Mouse (Mus musculus) embryonic stem cell, embryonic (primary cell): ENCODE data around the gene Evx2.

ENCODE experiments used
- CTCF ChIA-PET, 4 experiments: fragments of 300-600 bp in 2 of 4; fragments of 350-600 bp in 2 of 4; sonication (Branson Sonifier 250); formaldehyde crosslinking; loops; one replicate each; lab custom pipeline; 2022; ENCODE audit warnings: inconsistent platforms in 2 of 4; lab: Charles Lee
- POLR2A ChIA-PET, 4 experiments: fragments of 300-600 bp in 2 of 4; fragments of 350-600 bp in 2 of 4; sonication (Branson Sonifier 250); formaldehyde crosslinking; loops; one replicate each; lab custom pipeline; 2022; ENCODE audit warnings: antibody characterized with exemption in 4 of 4, inconsistent platforms in 1 of 4; lab: Charles Lee

Gene Evx2

GRCm38 (mm10) chr2:74666411-74666810, 7.1 kb upstream of the Evx2 start:
- POLR2A ChIA-PET, result interaction anchor here in 1 of 4 experiments (1.5 to 2.0 kb wide), 3 partner anchors 8 to 11 kb away, joined by 3 to 4 read pairs (median 4); partner anchors contain the start of gene Evx2

GRCm38 (mm10) chr2:74663291-74663925, 4.1 kb upstream of the Evx2 start:
- ChIA-PET POLR2A (interaction anchor here in 1 of 4 experiments (0.5 kb wide), 1 partner anchor 13 kb away, joined by 3 read pairs; no protein-coding TSS in a partner anchor), CTCF (interaction anchor here in 3 of 4 experiments (0.6 to 3.6 kb wide), 6 partner anchors 9 to 1296 kb away, joined by 3 to 17 read pairs (median 4); no protein-coding TSS in a partner anchor)

More at GRCm38 (mm10) chr2:74666411-74666810, 7.1 kb upstream of the Evx2 start:
- CTCF ChIA-PET, result interaction anchor here in 3 of 4 experiments (0.7 to 1.7 kb wide), 4 partner anchors 8 to 701 kb away, joined by 3 to 7 read pairs (median 4); no protein-coding TSS in a partner anchor

GRCm38 (mm10) chr2:74661685-74662084, 2.3 kb upstream of the Evx2 start:
- POLR2A ChIA-PET, result interaction anchor here in 1 of 4 experiments (1.3 to 1.5 kb wide), 2 partner anchors 11 to 28 kb away, joined by 3 read pairs; no protein-coding TSS in a partner anchor

GRCm38 (mm10) chr2:74660421-74661375, 1.3 kb upstream of the Evx2 start:
- POLR2A ChIA-PET, result interaction anchor here in 1 of 4 experiments (1.0 to 1.5 kb wide), 3 partner anchors 10 to 29 kb away, joined by 3 read pairs; no protein-coding TSS in a partner anchor
- CTCF ChIA-PET, result interaction anchor here (0.5 to 3.6 kb wide), 22 partner anchors 12 to 1088 kb away, joined by 3 to 17 read pairs (median 5); no protein-coding TSS in a partner anchor

More at GRCm38 (mm10) chr2:74661685-74662084, 2.3 kb upstream of the Evx2 start:
- CTCF ChIA-PET, result interaction anchor here (0.5 to 3.6 kb wide), 27 partner anchors 9 to 1101 kb away, joined by 3 to 17 read pairs (median 4); no protein-coding TSS in a partner anchor

GRCm38 (mm10) chr2:74658667-74659371, 538 bp downstream of the Evx2 start:
- POLR2A ChIA-PET, result interaction anchor here in 3 of 4 experiments (0.7 to 1.7 kb wide), 6 partner anchors 9 to 23 kb away, joined by 3 to 5 read pairs (median 4); partner anchors contain the start of gene Hoxd13 (in 1 of the 3)
- CTCF ChIA-PET, result interaction anchor here (0.5 to 1.5 kb wide), 11 partner anchors 8 to 1098 kb away, joined by 3 to 7 read pairs (median 3); partner anchors contain the start of genes Hoxd3 (in 1 of the 4) and Hoxd4 (in 1 of the 4)

- ChIA-PET CTCF (interaction anchor here (0.6 to 1.5 kb wide), 10 partner anchors 8 to 1097 kb away, joined by 3 to 7 read pairs (median 3); partner anchors contain the start of genes Hoxd3 (in 1 of the 4) and Hoxd4 (in 1 of the 4)), POLR2A (interaction anchor here in 3 of 4 experiments (0.7 to 1.7 kb wide), 6 partner anchors 9 to 23 kb away, joined by 3 to 5 read pairs (median 4); partner anchors contain the start of gene Hoxd13 (in 1 of the 3))
Observed at GRCm38 (mm10) chr2:74658024-74658666, 1.2 kb downstream of the Evx2 start.

- CTCF ChIA-PET, result interaction anchor here in 2 of 4 experiments (0.7 to 1.5 kb wide), 6 partner anchors 9 to 79 kb away, joined by 3 to 7 read pairs (median 4); partner anchors contain the start of genes Hoxd3 (in 1 of the 2) and Hoxd4 (in 1 of the 2)
- POLR2A ChIA-PET, result interaction anchor here in 2 of 4 experiments (1.0 to 2.0 kb wide), 3 partner anchors 10 to 16 kb away, joined by 4 to 5 read pairs (median 4); partner anchors contain the start of gene Hoxd13 (in 1 of the 2)
Observed at GRCm38 (mm10) chr2:74657251-74658023, 1.9 kb downstream of the Evx2 start.

GRCm38 (mm10) chr2:74656632-74657021, 2.7 kb downstream of the Evx2 start:
- ChIA-PET CTCF (interaction anchor here (0.5 to 1.5 kb wide), 7 partner anchors 8 to 1159 kb away, joined by 3 to 10 read pairs (median 5); partner anchors contain the start of gene Hoxd11 (in 1 of the 4)), POLR2A (interaction anchor here in 2 of 4 experiments (0.6 to 2.0 kb wide), 3 partner anchors 11 to 859 kb away, joined by 3 to 4 read pairs (median 3); no protein-coding TSS in a partner anchor)

- CTCF ChIA-PET, result interaction anchor here (0.5 to 1.7 kb wide), 26 partner anchors 8 to 1158 kb away, joined by 3 to 10 read pairs (median 4); partner anchors contain the start of genes Hoxd10 (in 1 of the 4) and Hoxd11 (in 1 of the 4)
- POLR2A ChIA-PET, result interaction anchor here in 2 of 4 experiments (0.6 to 2.0 kb wide), 4 partner anchors 11 to 859 kb away, joined by 3 to 4 read pairs (median 3); no protein-coding TSS in a partner anchor
Observed at GRCm38 (mm10) chr2:74655821-74656631, 3.3 kb downstream of the Evx2 start.

- POLR2A ChIA-PET, result interaction anchor here in 1 of 4 experiments (0.7 kb wide), 1 partner anchor 12 kb away, joined by 3 read pairs; no protein-coding TSS in a partner anchor
- CTCF ChIA-PET, result interaction anchor here (0.7 to 1.7 kb wide), 21 partner anchors 9 to 1101 kb away, joined by 3 to 10 read pairs (median 5); partner anchors contain the start of genes Hoxd10 (in 1 of the 4) and Hoxd11 (in 1 of the 4)
Observed at GRCm38 (mm10) chr2:74655420-74655781, 4.0 kb downstream of the Evx2 start.

- ChIA-PET CTCF (interaction anchor here (0.7 to 1.7 kb wide), 19 partner anchors 12 to 1100 kb away, joined by 3 to 7 read pairs (median 5); partner anchors contain the start of genes Hoxd10 (in 1 of the 4) and Hoxd11 (in 1 of the 4)), POLR2A (interaction anchor here in 1 of 4 experiments (0.7 kb wide), 1 partner anchor 13 kb away, joined by 3 read pairs; no protein-coding TSS in a partner anchor)
Observed at GRCm38 (mm10) chr2:74654743-74655419, 4.5 kb downstream of the Evx2 start.

GRCm38 (mm10) chr2:74653781-74654535, 5.4 kb downstream of the Evx2 start:
- ChIA-PET CTCF (interaction anchor here in 1 of 4 experiments (0.9 kb wide), 1 partner anchor 817 kb away, joined by 7 read pairs; no protein-coding TSS in a partner anchor), POLR2A (interaction anchor here in 1 of 4 experiments (0.6 kb wide), 1 partner anchor 362 kb away, joined by 3 read pairs; no protein-coding TSS in a partner anchor)

GRCm38 (mm10) chr2:74652996-74653340, 6.4 kb downstream of the Evx2 start:
- CTCF ChIA-PET, result no interaction called here

More at GRCm38 (mm10) chr2:74652996-74653340, 6.4 kb downstream of the Evx2 start:
- POLR2A ChIA-PET, result interaction anchor here in 1 of 4 experiments (0.6 kb wide), 1 partner anchor 15 kb away, joined by 6 read pairs; no protein-coding TSS in a partner anchor
